Mouse (Mus musculus): ENCODE data around the gene Slc41a3.

Slc41a3 gene

GRCm38 (mm10) chr6:90613277-90613676 lies 8.8 kb downstream of the Slc41a3 start:
- no peak for TF ChIP-seq GATA4 (IDR thresholded peaks at IDR 0.05; ENCODE audit: insufficient replicate concordance, low read length)

- no peak for TF ChIP-seq GATA4 (IDR thresholded peaks at IDR 0.05; ENCODE audit: insufficient replicate concordance, low read length)
Measured at GRCm38 (mm10) chr6:90615362-90615761, 10.8 kb downstream of the Slc41a3 start.

DNA sequence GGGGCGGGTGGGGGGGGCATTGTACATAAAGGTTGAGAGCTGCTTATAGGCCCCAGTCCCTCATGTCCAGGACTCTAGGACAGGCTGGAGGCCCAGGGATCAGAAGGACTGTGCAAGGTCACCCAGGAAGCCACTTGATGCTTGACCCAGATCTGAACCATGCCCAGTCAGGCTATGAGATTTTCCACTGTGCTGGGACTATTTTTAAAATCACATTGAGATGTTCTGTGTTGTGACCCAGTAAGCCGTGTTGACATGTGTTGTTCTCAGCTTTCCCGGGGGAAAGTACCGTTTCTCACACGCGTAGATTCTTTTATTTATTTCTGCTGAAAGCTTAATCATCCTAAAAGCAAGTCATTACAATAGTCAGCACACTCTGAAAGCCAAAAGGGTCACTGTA lies 11.5 kb downstream of the Slc41a3 start:
- TF ChIP-seq GATA4 (IDR thresholded peaks at IDR 0.05; ENCODE audit: insufficient replicate concordance, low read length), result no peak

DNA sequence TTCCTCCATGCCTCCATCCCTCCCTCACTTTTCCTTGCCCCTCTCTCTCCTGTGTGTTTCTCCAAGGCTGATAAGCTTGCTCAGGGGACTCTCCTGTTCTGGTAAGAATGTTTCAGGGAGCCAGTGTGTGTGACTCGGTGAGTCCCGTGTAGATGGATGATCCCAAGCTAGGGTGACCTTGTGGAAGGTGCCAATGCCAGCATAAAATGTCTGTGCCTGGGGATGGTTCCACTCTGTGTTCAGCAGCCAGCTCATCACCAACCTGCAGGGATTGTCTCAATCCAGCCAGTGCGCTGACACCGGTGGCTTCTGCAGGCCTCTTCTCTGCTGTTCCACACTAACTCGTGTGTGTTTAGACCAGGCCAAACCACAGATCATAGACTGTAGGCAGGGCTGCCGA lies 12.0 kb downstream of the Slc41a3 start:
- TF ChIP-seq GATA4 (IDR thresholded peaks at IDR 0.05; ENCODE audit: insufficient replicate concordance, low read length), result no peak

- no peak for TF ChIP-seq GATA4 (IDR thresholded peaks at IDR 0.05; ENCODE audit: insufficient replicate concordance, low read length)
Measured at GRCm38 (mm10) chr6:90618274-90618673, 13.7 kb downstream of the Slc41a3 start.

DNA sequence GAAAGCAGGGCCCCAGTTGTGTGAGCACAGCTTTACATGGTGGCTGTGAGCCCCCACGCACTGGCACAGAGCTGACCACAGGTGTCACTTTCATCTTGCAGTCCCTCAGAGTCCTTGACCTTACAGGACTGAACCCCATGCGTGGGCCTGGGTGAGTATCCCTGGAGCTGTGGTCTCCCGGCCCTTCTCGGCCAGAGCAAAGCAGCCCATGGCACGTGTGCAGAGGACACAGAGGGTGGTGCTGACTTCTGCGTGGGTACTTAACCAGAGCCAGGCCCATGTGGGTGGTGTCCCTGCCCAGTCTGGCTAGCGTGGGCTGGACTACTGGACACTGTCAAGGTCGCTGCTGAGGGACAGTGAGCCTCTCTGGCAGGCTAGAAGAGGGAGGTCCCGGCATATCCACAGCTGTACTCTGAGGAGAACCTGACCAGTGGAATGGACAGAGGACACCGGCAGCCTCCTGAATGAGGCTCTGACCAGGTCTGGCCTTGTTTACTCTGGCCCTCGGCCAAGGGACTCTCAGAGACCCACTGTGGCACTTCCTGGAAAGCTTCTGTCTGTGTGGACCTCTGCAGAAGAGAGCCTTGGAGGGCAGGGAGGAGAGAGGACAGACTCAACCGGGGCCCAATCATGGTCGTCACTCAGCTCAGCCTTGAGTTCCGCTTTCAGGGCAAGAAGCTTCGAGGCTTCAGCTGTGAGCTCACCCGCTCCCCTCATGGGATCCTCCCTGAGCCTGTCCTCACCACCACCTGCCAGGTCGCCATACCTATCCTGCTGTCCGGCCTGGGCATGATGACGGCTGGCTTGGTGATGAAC lies 14.5 kb downstream of the Slc41a3 start:
- no peak for TF ChIP-seq GATA4 (IDR thresholded peaks at IDR 0.05; ENCODE audit: insufficient replicate concordance, low read length)

DNA sequence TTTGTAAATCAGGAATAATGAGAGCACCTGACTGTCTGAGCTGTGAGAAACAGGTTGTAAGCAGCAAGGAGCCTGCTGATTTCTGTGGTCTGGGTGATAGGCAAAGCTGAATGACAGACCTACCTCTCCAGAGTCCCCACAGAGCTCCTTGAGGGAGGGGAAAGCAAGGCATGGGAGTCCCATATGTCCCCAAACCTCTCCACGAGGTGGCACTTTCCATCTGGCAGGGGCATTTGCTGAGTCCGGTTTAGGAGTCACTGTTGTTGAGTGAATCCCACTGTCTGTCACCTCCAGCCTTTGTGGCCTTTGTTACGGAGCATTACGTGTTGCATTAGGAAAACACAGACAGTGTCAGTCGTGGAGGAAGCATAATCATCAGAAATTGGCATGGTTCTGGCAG lies 15.4 kb downstream of the Slc41a3 start:
- TF ChIP-seq GATA4 (IDR thresholded peaks at IDR 0.05; ENCODE audit: insufficient replicate concordance, low read length), result no peak

DNA sequence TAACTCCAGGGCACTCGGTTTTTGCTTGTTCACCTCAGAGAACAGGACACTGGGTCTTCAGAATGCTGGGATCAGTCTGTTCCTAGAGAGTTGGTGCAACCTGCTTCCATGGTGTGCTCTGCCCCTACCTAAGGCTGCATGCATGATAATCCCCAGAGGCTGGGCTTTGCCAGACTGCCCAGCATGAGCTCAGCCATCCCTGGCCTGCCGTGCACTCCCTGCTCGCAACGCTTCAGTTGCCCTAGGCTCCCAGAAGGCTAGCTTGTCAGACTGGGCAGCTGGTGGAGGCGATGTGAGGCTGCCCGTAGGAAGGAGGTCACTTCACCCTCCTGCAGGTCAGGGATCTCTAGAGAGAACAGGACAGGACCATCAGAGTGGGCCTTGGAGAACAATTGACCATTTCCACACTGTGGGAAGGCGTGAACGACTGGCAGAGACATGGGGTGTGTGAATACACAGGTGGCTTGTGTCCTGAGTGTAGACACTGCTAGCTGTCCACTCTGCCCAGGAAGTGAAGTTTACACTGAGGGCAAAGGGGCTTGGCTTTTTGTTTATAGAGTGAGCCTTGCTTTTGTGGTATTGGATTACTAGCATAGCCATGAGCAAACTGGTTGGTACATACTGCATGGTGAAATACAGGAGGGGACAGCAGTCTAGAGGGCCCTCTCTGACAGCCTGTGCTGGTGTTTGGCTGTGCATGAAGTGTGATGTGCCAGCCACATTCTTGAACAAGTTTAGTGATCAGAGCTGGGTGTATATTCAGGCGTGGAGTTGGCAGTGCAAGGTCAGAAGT lies 16.5 kb downstream of the Slc41a3 start:
- TF ChIP-seq GATA4 (IDR thresholded peaks at IDR 0.05; ENCODE audit: insufficient replicate concordance, low read length), result no peak

- no peak for TF ChIP-seq GATA4 (IDR thresholded peaks at IDR 0.05; ENCODE audit: insufficient replicate concordance, low read length)
Measured at GRCm38 (mm10) chr6:90621584-90621890, 17.0 kb downstream of the Slc41a3 start.

GRCm38 (mm10) chr6:90622758-90623455 lies 18.4 kb downstream of the Slc41a3 start:
- no peak for TF ChIP-seq GATA4 (IDR thresholded peaks at IDR 0.05; ENCODE audit: insufficient replicate concordance, low read length)

- no peak for TF ChIP-seq GATA4 (IDR thresholded peaks at IDR 0.05; ENCODE audit: insufficient replicate concordance, low read length)
Measured at GRCm38 (mm10) chr6:90623456-90623836, 18.9 kb downstream of the Slc41a3 start.

DNA sequence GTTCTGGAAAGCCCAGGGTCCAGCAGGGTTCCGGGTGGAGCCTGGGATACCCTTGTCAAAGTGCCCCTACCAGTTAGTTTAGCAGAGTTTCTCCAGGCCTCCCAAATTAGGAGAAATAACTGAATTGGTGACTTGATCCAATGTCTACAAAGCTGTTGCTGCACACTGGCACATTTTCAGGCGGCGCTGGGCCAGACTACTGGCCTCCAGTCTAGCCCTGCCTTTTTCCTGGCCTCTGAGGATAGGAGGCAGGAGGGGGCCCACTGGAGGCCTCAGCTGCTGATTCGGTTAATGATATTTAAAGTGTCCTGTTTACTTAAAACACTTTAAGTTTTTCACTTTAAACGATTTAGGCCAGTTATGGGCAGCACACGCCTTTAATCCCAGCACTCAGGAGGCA lies 19.7 kb downstream of the Slc41a3 start:
- no peak for TF ChIP-seq GATA4 (IDR thresholded peaks at IDR 0.05; ENCODE audit: insufficient replicate concordance, low read length)

- no peak for TF ChIP-seq GATA4 (IDR thresholded peaks at IDR 0.05; ENCODE audit: insufficient replicate concordance, low read length)
Measured at GRCm38 (mm10) chr6:90624733-90625132, 20.2 kb downstream of the Slc41a3 start.

GRCm38 (mm10) chr6:90625207-90625994 lies 20.9 kb downstream of the Slc41a3 start:
- no peak for TF ChIP-seq GATA4 (IDR thresholded peaks at IDR 0.05; ENCODE audit: insufficient replicate concordance, low read length)

- no peak for TF ChIP-seq GATA4 (IDR thresholded peaks at IDR 0.05; ENCODE audit: insufficient replicate concordance, low read length)
Measured at GRCm38 (mm10) chr6:90627556-90627955, 23.0 kb downstream of the Slc41a3 start.
